Mouse (Mus musculus) retina, embryonic 14.5 days (tissue): ENCODE data around the gene 9130019O22Rik.
"Not testable (repeated sequence)": the region's sequence is repeated elsewhere in the genome, so short reads cannot be mapped to it uniquely, and the experiment has no call there.

ENCODE experiments used
- DNase-seq: peaks from one replicate; pipeline ENCODE4 v3.0.0-alpha.2; 2015; ENCODE audit warnings: low spot score

The 9130019O22Rik gene

GRCm38 (mm10) chr7:127386641-127387392 is at the start of gene 9130019O22Rik:
9130019O22Rik (minus strand) TSS chr7:127387166.
- DNase-seq, result peak; percentile 92

- no peak for DNase-seq
Measured at GRCm38 (mm10) chr7:127435206-127435605, 48.2 kb upstream of the 9130019O22Rik start.

GRCm38 (mm10) chr7:127426354-127426753 is 39.4 kb upstream of the 9130019O22Rik start:
- DNase-seq, result no peak

DNA sequence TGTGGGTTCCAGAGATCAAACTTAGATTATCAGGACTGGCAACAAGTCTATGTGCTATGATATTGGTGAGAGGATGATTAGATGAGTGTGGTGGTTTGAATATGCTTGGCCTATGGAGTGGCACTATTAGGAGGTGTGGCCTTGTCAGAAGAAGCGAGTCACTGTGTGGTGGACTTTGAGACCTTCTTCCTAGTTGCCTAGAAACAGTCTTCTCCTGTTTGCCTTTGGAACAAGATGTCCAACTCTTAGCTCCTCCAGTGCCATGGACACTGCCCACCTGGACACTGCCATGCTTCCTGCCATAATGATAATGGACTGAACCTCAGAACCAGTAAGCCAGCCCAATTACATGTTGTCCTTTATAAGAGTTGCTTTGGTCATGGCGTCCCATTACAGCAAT is 38.9 kb upstream of the 9130019O22Rik start:
- DNase-seq, result no peak

DNA sequence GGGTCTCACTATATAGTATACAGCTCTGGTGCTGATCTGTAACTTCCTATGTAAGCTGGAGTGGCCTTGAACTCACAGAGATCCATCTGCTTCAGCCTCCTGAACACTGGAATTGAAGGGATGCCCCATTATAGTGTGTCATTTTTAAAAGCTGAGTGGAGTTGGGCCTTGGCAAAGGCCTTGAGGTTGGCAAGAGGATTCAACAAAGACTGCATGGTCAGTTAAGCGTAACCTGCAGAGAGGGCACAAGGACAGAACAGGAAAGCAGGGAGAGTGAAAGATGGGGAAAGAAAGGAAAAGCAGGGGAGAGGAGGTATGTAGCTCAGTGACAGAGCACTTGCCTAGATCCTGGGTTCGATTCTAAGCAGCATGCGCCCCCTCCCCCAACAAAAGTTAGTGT is 38.3 kb upstream of the 9130019O22Rik start:
- DNase-seq, result no peak

- peak; percentile 46 for DNase-seq
Measured at GRCm38 (mm10) chr7:127422247-127422646, 35.3 kb upstream of the 9130019O22Rik start.

- DNase-seq, result peak; percentile 93
Measured at GRCm38 (mm10) chr7:127421388-127422191, 34.6 kb upstream of the 9130019O22Rik start, which contains the start of gene Zfp688. Zfp688 (minus strand) TSS chr7:127422068.

DNA sequence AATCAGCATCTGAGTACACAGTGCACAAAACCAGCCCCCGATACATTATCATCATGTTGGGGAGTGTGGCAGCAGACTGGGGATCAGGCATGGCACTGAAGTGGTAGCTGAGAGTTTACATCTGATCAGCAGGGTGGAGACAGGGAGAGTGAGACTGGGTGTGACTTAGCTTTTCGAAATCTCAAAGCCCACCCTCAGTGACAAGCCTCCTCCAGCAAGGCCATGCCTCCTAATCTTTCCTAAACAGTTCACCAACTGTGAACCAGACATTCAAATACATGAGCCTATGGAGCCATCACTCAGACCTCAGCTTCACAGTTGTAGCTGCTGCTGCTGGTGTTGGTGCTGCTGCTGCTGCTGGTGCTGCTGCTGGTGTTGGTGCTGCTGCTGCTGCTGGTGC is 24.5 kb upstream of the 9130019O22Rik start:
- DNase-seq, result no peak

DNA sequence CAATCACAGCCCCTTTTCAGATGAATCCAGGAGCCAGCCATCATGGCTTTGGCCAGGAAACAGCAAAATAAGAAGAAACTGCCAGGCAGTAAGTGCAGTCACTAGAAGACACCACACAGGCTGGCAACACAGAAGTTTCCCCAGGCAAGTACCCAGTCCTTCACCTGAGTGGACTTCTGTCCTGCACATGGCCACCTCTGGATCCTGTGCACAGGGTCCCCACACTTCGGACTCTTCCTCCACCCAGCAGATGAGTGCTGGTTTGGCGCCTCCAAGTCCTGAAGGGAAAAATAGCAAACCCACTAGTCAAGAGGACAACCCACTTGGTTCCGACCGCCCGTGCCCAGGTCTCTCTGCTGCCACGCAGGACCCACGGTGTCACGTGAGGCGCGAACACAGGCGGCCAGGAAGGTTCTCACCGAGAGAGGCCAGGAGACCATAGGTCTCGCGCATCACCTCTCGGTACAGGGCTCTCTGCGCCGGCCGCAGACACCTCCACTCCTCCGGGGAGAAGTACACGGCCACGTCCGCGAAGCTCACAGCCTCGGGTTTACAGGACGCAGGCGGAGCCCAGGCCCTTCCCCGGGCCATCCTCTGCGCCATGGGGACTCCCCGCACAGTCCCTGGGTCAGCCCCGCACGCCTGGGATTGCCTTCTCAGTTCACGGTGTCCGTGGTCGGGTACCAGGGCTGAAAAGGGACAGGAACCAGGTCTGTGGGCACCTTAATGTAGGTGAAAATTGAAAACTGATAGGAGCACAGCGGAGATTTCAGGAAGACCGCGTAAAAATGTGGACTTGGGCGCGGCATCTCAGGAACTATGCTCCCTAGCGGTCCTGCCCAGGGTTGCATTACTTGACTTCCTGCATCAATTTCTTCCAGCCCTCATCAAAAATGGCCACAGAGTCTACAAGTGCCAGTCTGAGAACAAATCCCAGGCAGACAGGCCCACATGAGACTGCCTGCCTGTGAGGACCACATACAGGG is 19.3 kb upstream of the 9130019O22Rik start, which contains the start of gene Zfp764:
Zfp764 (minus strand) TSS at position 821 of the 986 bp plus-strand sequence.
- DNase-seq, result peak; percentile 95

DNA sequence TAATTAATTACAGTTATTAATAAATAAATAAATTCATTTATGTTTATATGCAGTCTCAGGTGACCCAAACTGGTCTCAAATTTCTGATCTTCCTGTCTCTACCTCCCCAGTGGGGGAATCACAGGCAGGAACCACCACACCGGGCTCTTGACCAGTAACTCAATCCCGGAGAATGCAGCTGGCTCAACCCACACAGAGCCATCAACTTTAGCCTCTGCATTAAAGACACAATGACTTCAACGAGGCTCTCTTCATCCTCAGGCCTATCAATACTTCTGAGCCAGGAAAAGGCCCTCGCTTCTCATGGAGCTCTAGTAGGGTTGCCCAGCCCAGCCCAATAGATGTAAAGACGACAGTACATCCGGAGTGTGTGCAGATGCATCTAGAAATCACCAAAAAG is 17.1 kb upstream of the 9130019O22Rik start:
- not testable (repeated sequence) for DNase-seq

- DNase-seq, result no peak
Measured at GRCm38 (mm10) chr7:127402980-127403379, 16.0 kb upstream of the 9130019O22Rik start.

DNA sequence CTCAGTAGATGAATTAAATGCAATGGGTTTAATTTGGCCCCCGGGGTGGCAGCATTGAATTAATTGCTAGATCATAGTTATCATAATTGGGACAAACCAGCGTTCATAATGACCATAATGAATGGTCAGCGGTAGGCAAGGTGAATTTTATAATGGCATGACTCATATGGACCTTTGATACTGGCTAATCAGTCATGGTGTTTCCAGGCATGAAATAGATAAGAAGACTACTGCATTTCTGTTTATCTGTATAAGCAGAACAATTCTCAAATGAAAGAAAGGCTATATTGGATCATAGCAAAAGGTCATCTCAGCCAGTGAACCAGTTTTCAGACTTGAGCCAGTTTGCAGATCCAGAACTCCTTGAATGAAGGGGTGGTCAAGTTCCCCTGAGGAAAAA is 13.4 kb upstream of the 9130019O22Rik start:
- no peak for DNase-seq

GRCm38 (mm10) chr7:127393944-127394333 is 7.0 kb upstream of the 9130019O22Rik start:
- no peak for DNase-seq

- peak; percentile 100 for DNase-seq
Measured at GRCm38 (mm10) chr7:127393157-127393943, 6.4 kb upstream of the 9130019O22Rik start, which contains the start of gene E430018J23Rik. E430018J23Rik (minus strand) TSS chr7:127393629.

GRCm38 (mm10) chr7:127392251-127392824 is 5.4 kb upstream of the 9130019O22Rik start:
- DNase-seq, result no peak

GRCm38 (mm10) chr7:127391538-127391937 is 4.6 kb upstream of the 9130019O22Rik start:
- no peak for DNase-seq

GRCm38 (mm10) chr7:127390306-127390705 is 3.3 kb upstream of the 9130019O22Rik start:
- no peak for DNase-seq

DNA sequence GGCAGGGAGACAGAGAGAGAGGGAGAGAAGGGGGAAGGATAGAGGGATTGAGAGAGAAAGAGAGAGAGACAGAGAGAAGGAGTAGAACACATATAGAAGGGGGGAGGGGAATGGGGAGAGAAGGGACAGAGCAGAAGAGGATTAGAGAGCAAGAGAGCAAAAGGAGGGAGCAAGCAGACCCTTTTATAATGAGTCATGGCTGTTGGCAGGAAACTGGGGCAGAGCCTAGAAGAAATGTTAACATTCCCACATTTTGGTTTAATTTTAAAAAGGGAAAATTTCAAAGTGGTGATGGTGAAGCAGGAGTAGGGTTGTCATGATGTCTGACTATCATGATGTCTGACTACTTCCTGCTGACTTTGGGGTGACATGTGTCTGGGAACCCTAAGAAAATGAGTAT is 1.2 kb upstream of the 9130019O22Rik start:
- DNase-seq, result not testable (repeated sequence)

DNA sequence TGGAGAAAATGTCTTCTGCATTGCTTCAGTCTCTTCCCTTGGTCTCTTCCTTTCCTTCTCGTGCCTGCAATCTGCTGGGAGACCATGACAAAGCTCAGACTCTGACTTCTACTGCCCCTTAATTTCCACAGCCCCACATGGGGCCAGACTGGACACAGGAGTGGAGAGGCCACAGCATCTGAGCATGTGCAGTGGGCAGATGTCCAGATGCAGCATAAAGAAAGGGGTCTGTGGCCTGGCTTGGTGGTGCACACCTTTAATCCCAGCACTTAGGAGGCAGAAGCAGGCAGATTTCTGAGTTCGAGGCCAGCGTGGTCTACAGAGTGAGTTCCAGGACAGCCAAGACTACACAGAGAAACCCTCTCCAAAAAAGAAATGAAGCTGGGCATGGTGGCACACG is 1.4 kb downstream of the 9130019O22Rik start:
- DNase-seq, result not testable (repeated sequence)

DNA sequence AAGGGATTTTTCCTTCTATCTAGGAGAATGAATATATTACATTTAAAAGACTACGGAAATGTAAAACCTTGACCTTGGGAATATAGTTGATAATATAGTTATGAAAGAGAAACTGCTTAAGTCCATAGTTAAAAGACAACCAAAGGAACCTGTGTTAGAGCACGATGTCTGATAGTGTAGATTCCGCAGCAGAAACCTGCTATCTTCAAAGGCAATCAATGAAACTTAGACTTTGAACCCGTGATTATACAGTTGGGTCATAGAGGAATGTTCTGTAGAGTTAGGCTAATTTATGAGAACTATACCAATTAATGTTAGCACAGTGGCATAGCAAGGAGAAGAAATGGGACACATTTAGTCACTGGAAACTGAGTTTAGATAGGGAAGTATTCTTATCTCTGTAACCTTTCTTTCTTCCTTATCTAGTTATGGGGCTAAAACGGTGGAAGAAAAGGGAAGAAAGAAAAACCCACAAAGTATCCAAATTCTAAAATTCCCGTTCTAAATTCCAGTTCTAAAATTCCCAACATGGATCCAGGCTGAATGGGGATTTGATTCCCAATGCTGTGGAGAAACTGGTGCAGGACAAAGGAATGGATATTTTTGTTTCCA is 8.6 kb downstream of the 9130019O22Rik start:
- no peak for DNase-seq
